Mouse (Mus musculus) lung, postnatal 0 days (tissue): ENCODE data around the gene Adora2b.

Experiments
- CTCF ChIP-seq: IDR thresholded peaks from 2 replicates; pipeline ENCODE4 v1.5.1; 2016; ENCODE audit warnings: antibody characterized with exemption, mild to moderate bottlenecking
- EP300 ChIP-seq: IDR thresholded peaks from 2 replicates; pipeline ENCODE4 v1.6.1; 2016; ENCODE audit warnings: antibody characterized with exemption, mild to moderate bottlenecking, control low read depth

DNA sequence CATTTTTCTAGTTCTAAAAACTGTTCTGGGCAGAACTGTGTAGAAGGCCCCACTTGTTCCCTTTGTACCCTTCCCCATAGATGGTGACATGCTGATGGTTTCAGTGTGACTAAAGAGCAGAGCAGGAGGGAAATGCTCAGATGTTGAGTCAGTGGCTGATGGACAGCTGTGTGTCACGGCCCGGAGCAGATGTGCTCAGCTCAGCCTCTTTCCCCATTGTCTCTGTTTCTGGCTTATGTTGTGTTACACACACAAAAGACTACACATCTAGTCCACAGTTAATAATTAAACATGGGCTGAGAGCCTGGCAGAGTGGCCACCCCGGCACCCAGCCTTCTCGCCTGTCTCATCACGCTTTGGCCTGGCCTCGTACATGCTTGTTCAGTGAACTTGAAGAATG is 31.0 kb upstream of the Adora2b start:
- TF ChIP-seq EP300 (no peak), CTCF (no peak)
